Mouse (Mus musculus) ES-CJ7 (cell line): ENCODE results near the gene Obox8.

Experiments used
- DNase-seq: peaks from one replicate; pipeline ENCODE4 v3.0.0; 2011; ENCODE audit warnings: low read depth, low spot score

Gene Obox8

DNA sequence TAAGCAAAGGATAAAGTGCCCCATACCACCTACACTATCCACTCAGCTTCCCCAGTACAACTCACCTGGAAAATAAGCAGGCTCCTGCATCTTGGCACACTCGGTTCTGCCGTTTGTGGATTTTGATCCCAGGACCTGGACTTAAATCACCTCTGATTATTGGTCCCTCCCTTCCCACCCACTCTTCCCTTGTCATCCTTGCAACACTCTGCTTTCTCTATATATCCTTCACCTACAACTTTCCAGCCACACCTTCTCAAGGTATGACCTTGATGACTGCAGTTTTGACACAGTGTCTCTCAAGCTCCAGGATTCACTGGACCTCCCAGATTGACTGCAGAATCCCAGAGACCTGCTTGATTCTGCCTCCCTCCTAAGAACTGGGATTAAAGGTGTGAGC, at the start of gene Obox8:
TSS of gene Obox8 (minus strand) at position 101 of the 400 bp plus-strand sequence.
- no peak for DNase-seq

DNA sequence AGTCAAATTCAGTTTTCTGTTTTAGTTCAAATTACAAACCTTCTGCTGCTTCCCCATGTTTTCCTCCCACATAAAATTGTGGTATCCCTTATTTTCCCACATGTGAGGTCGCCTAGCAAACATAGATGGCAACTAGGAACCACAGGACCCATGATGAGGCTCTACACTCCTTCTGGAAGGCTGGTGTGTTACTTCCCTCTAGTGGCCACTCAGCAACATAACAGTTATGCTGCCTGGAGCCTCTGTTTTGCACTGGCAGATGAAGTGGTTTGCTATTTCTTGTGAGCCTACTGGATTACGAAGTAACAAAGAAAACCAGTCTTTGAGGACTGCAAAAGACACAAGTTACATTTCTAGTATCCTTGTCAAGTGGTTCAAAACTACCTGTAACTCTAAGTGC, 16.1 kb downstream of the Obox8 start:
- peak; percentile 58 for DNase-seq

DNA sequence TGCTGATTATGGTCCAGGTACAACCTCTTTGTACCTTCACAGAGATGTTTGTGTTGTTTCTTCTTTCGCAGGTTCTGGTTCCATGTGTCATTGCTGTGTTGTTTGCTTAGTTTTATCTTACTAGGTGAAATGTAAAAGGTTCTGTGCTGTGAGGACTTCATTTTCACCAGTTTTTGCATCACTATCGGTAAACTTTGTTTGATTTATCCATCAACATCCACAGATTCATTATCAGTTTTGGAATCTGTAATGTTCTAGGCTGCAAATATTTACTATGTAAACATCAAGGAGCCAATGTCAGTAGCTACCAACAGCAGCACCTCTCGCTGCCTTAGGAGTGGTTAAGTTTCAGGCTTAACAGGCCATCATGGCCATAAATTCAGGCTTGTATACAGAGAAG, 24.7 kb downstream of the Obox8 start:
- DNase-seq, result no peak

DNA sequence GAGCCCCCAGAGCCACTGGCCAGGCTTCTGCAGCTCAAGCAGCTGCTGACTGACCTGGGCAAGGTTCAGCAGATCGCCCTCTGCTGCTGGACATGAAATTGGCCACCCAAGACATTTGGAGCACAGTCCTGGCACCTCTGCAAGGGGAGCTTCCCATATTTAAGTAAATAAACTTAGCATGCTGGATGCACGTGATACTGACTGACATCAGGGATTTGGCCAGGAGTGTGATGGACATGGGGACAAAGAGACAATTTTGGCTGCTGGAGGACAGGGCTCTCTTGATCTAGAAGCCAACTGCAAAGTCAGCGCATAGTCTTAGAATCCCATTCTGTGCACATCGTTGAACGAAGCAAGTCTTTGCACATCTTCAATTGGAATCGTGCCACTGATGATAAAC, 25.8 kb downstream of the Obox8 start:
- no peak for DNase-seq
